ENCODE assay signal across 10 mouse cellular contexts in genomic region chr9:109084922-109085321, GRCm38 (mm10). TPM values are rescaled to one million over a fixed set of nuclear protein-coding genes. Genes with fewer than 3 reads are reported as not detected.
DNase-seq lines count a peak whose midpoint lies in the region; ATAC-seq and TF ChIP-seq lines count a peak whose summit lies in the region.
"Had no signal": no experiment of that assay in that cellular context is flagged by ENCODE, and none has a peak within 500 bp of the region (broad histone marks: within the 10 kb centered on the region; RNA-seq: fewer than 3 reads in every experiment).

No protein-coding gene starts in this region.

- TF ChIP-seq POLR2A in small intestine, adult 2 months (IDR thresholded peaks at IDR 0.05; ENCODE audit: low read depth, low read length), result no peak

- H3K4me3 ChIP-seq in forebrain, embryonic 15.5 days, result no peak overlapping the region
- H3K4me3 ChIP-seq in forebrain, embryonic 11.5 days (ENCODE audit: low read depth, low read length), result no peak overlapping the region
- H3K4me3 ChIP-seq in lung, postnatal 0 days (ENCODE audit: low read depth, low read length), result no peak overlapping the region
- no peak overlapping the region for H3K4me3 ChIP-seq in small intestine, adult 2 months (ENCODE audit: low read depth, low read length)
- H3K4me3 ChIP-seq: lung, embryonic 15.5 days; neural tube, embryonic 12.5 days had no signal

- no peaks in the 10 kb centered on the region for H3K9me3 ChIP-seq in forebrain, embryonic 15.5 days
- H3K9me3 ChIP-seq in forebrain, embryonic 11.5 days (ENCODE audit: control insufficient read depth, low read length), result no peaks in the 10 kb centered on the region
- H3K9me3 ChIP-seq in lung, postnatal 0 days (ENCODE audit: low read length), result no peaks in the 10 kb centered on the region
- H3K9me3 ChIP-seq: lung, embryonic 15.5 days; neural tube, embryonic 12.5 days had no signal

- H3K9ac ChIP-seq in forebrain, embryonic 15.5 days (replicated peaks), result peak overlapping the region; percentile 13; the same call in 1 of the 2 replicates
- no peak overlapping the region for H3K9ac ChIP-seq in forebrain, embryonic 11.5 days (ENCODE audit: low read length)
- H3K9ac ChIP-seq in lung, postnatal 0 days (replicated peaks; ENCODE audit: low read depth), result no peak overlapping the region
- H3K9ac ChIP-seq: lung, embryonic 15.5 days; neural tube, embryonic 12.5 days had no signal

- no peak for ATAC-seq in forebrain, embryonic 15.5 days (replicated peaks)
- no peak for ATAC-seq in forebrain, embryonic 11.5 days (replicated peaks; ENCODE audit: low FRiP score)
- ATAC-seq in lung, postnatal 0 days, result no peak
- no peak for ATAC-seq in frontal cortex, adult (ENCODE audit: low TSS enrichment)

- no peak for TF ChIP-seq EP300 in lung, postnatal 0 days (IDR thresholded peaks at IDR 0.05)

- H3K36me3 ChIP-seq in forebrain, embryonic 15.5 days, result peaks cover 3% of the 10 kb centered on the region; the same call in 1 of the 2 replicates
- H3K36me3 ChIP-seq in forebrain, embryonic 11.5 days (ENCODE audit: control insufficient read depth, insufficient read depth, low read length), result no peaks in the 10 kb centered on the region; the same call in 1 of the 2 replicates
- H3K36me3 ChIP-seq in lung, postnatal 0 days (ENCODE audit: insufficient read depth, low read length), result no peaks in the 10 kb centered on the region
- H3K36me3 ChIP-seq in small intestine, adult 2 months (ENCODE audit: control insufficient read depth, insufficient read depth, low read length), result peaks cover 12% of the 10 kb centered on the region

- H3K4me1 ChIP-seq in forebrain, embryonic 15.5 days, result peaks cover 29% of the 10 kb centered on the region
- H3K4me1 ChIP-seq in forebrain, embryonic 11.5 days (replicated peaks; ENCODE audit: control insufficient read depth, insufficient read depth, low read length), result peaks cover 11% of the 10 kb centered on the region
- peaks cover 7% of the 10 kb centered on the region; the same call in 1 of the 2 replicates for H3K4me1 ChIP-seq in lung, postnatal 0 days (ENCODE audit: insufficient read depth, low read depth, low read length)
- H3K4me1 ChIP-seq in small intestine, adult 2 months (ENCODE audit: control insufficient read depth, insufficient read depth, insufficient read length, low read length), result peaks cover 4% of the 10 kb centered on the region; the same call in 1 of the 2 replicates

- DNase-seq in forebrain, embryonic 11.5 days (ENCODE audit: low spot score), result no peak
- DNase-seq in lung, postnatal 0 days (ENCODE audit: low spot score), result peak; percentile 73
- DNase-seq in lung, postnatal 4 days, result no peak
- DNase-seq in c-Kit-positive CD71-positive TER-119-negative erythroid progenitor cells, embryonic 14.5 days (ENCODE audit: low read depth), result peak; percentile 40
- no peak for DNase-seq in kidney, postnatal 14 days

- no peak overlapping the region for H3K4me2 ChIP-seq in forebrain, embryonic 15.5 days (replicated peaks)
- H3K4me2 ChIP-seq in forebrain, embryonic 11.5 days (ENCODE audit: low read depth, low read length, severe bottlenecking), result no peak overlapping the region
- no peak overlapping the region for H3K4me2 ChIP-seq in lung, postnatal 0 days (replicated peaks; ENCODE audit: low read depth, low read length)
- H3K4me2 ChIP-seq: lung, embryonic 15.5 days; neural tube, embryonic 12.5 days had no signal

- H3K27me3 ChIP-seq in forebrain, embryonic 15.5 days, result no peaks in the 10 kb centered on the region
- H3K27me3 ChIP-seq in forebrain, embryonic 11.5 days (ENCODE audit: control insufficient read depth, insufficient read depth, low read length), result no peaks in the 10 kb centered on the region
- H3K27me3 ChIP-seq in lung, postnatal 0 days (replicated peaks; ENCODE audit: insufficient read depth, low read length), result no peaks in the 10 kb centered on the region
- H3K27me3 ChIP-seq in small intestine, adult 2 months (ENCODE audit: control insufficient read depth, insufficient read depth, low read length), result no peaks in the 10 kb centered on the region
- H3K27me3 ChIP-seq: lung, embryonic 15.5 days; neural tube, embryonic 12.5 days had no signal

- WGBS in forebrain, embryonic 15.5 days, result 5% methylated on average over 2 of the region's 2 CpGs
- 22% methylated on average over 2 of the region's 2 CpGs for WGBS in forebrain, embryonic 11.5 days
- WGBS in lung, postnatal 0 days, result 13% methylated on average over 2 of the region's 2 CpGs
- WGBS in small intestine, adult 2 months, result 22% methylated on average over 2 of the region's 2 CpGs

- no peak overlapping the region for H3K27ac ChIP-seq in forebrain, embryonic 15.5 days (replicated peaks)
- H3K27ac ChIP-seq in forebrain, embryonic 11.5 days (ENCODE audit: low read depth, low read length), result no peak overlapping the region
- H3K27ac ChIP-seq in lung, postnatal 0 days (ENCODE audit: low read length), result no peak overlapping the region
- no peak overlapping the region for H3K27ac ChIP-seq in small intestine, adult 2 months (ENCODE audit: insufficient read depth, low read depth, low read length)
- H3K27ac ChIP-seq: lung, embryonic 15.5 days; neural tube, embryonic 12.5 days had no signal

- TF ChIP-seq CTCF in lung, postnatal 0 days (IDR thresholded peaks at IDR 0.05), result peak; percentile 76
- TF ChIP-seq CTCF in small intestine, adult 2 months (IDR thresholded peaks at IDR 0.05; ENCODE audit: extremely low read depth, insufficient read length, insufficient replicate concordance, low read depth, low read length), result peak; percentile 6; the same call in 1 of the 2 replicates

RNA-seq across cellular contexts. Expression of gene Tma7, which starts 2.5 kb away (rescaled TPM):
- polyA plus RNA-seq in forebrain, embryonic 15.5 days (2015; fragmentation: Nextera tagmentation; extraction: Ambion mirVana), result 568 and 598 TPM in 2 replicates
- polyA plus RNA-seq in forebrain, embryonic 11.5 days (2014; fragmentation: Nextera tagmentation; extraction: Ambion mirVana), result 671 and 746 TPM in 2 replicates
- 375 and 393 TPM in 2 replicates for polyA plus RNA-seq in lung, postnatal 0 days (2015; fragmentation: Nextera tagmentation; extraction: Ambion mirVana)
- 0.58 and 1.6 TPM in 2 replicates for polyA plus RNA-seq in small intestine, adult 2 months (2012; rRNA removed)

RNA-seq across cellular contexts. Expression of gene Ccdc51, which starts 2.6 kb away (rescaled TPM):
- 17.3 and 18.4 TPM in 2 replicates for polyA plus RNA-seq in forebrain, embryonic 15.5 days (2015; fragmentation: Nextera tagmentation; extraction: Ambion mirVana)
- polyA plus RNA-seq in forebrain, embryonic 11.5 days (2014; fragmentation: Nextera tagmentation; extraction: Ambion mirVana), result 13.2 and 17.4 TPM in 2 replicates
- 6.8 and 7.2 TPM in 2 replicates for polyA plus RNA-seq in lung, postnatal 0 days (2015; fragmentation: Nextera tagmentation; extraction: Ambion mirVana)
- polyA plus RNA-seq in small intestine, adult 2 months (2012; rRNA removed), result 5.5 and 11.3 TPM in 2 replicates

RNA-seq across cellular contexts. Expression of gene Plxnb1, which starts 10.3 kb away (rescaled TPM):
- 20.7 and 23.5 TPM in 2 replicates for polyA plus RNA-seq in forebrain, embryonic 15.5 days (2015; fragmentation: Nextera tagmentation; extraction: Ambion mirVana)
- polyA plus RNA-seq in forebrain, embryonic 11.5 days (2014; fragmentation: Nextera tagmentation; extraction: Ambion mirVana), result 27.3 and 28.3 TPM in 2 replicates
- 8.8 and 10.0 TPM in 2 replicates for polyA plus RNA-seq in lung, postnatal 0 days (2015; fragmentation: Nextera tagmentation; extraction: Ambion mirVana)
- 2.6 and 3.4 TPM in 2 replicates for polyA plus RNA-seq in small intestine, adult 2 months (2012; rRNA removed)

RNA-seq across cellular contexts. Expression of gene Atrip, which starts 11.0 kb away (rescaled TPM):
- 32.0 and 36.5 TPM in 2 replicates for polyA plus RNA-seq in forebrain, embryonic 15.5 days (2015; fragmentation: Nextera tagmentation; extraction: Ambion mirVana)
- polyA plus RNA-seq in forebrain, embryonic 11.5 days (2014; fragmentation: Nextera tagmentation; extraction: Ambion mirVana), result 28.1 and 32.1 TPM in 2 replicates
- polyA plus RNA-seq in lung, postnatal 0 days (2015; fragmentation: Nextera tagmentation; extraction: Ambion mirVana), result 11.4 and 12.6 TPM in 2 replicates
- 5.8 and 10.7 TPM in 2 replicates for polyA plus RNA-seq in small intestine, adult 2 months (2012; rRNA removed)

RNA-seq across cellular contexts. Expression of gene Trex1, which starts 25.4 kb away (rescaled TPM):
- 16.5 and 16.7 TPM in 2 replicates for polyA plus RNA-seq in forebrain, embryonic 15.5 days (2015; fragmentation: Nextera tagmentation; extraction: Ambion mirVana)
- polyA plus RNA-seq in forebrain, embryonic 11.5 days (2014; fragmentation: Nextera tagmentation; extraction: Ambion mirVana), result 5.9 and 8.2 TPM in 2 replicates
- 19.3 and 20.9 TPM in 2 replicates for polyA plus RNA-seq in lung, postnatal 0 days (2015; fragmentation: Nextera tagmentation; extraction: Ambion mirVana)
- 51.9 and 174 TPM in 2 replicates for polyA plus RNA-seq in small intestine, adult 2 months (2012; rRNA removed)

Comparison
In these comparisons a context has a peak if more than half of its experiments do, and no peak if none do; other contexts are left out.
1. DNase-seq: peak in lung, postnatal 0 days (single experiment) and c-Kit-positive CD71-positive TER-119-negative erythroid progenitor cells, embryonic 14.5 days (single experiment); none in forebrain, embryonic 11.5 days (single experiment), lung, postnatal 4 days (0 of 2) and kidney, postnatal 14 days (single experiment).
2. RNA of gene Tma7, which starts 2.5 kb away (polyA plus RNA-seq): 671 to 746 TPM in forebrain, embryonic 11.5 days, 568 to 598 TPM in forebrain, embryonic 15.5 days and 375 to 393 TPM in lung, postnatal 0 days; 0.58 to 1.6 TPM in small intestine, adult 2 months; every median in the first group is over 100 times any median in the second.